Mouse (Mus musculus) heart, postnatal 14 days (tissue): Measurements from ENCODE around the gene Tchp. TPM values are rescaled to one million over a fixed set of nuclear protein-coding genes. Genes with fewer than 3 reads are reported as not detected.

Experiments used
- DNase-seq, 2 experiments: peaks; one replicate each; pipeline ENCODE4 v3.0.0; 2021 to 2022
- intact Hi-C: fragments of 180-260 bp; cut with DNase I; formaldehyde crosslinking; loops from one replicate; pipeline ENCODE4 v1.15.1; 2025
- long read RNA-seq, 2 experiments: library from polyadenylated mRNA; stranded (forward); transcript quantifications; one replicate each; pipeline ENCODE4 v2.0.0; 2021
- total RNA-seq, 2 experiments: library from RNA; stranded (reverse); gene quantifications; 2 replicates each; pipeline ENCODE4 v1.2.3; 2021

The Tchp gene
- 1 to 10 TPM; 4.7 to 5.3 TPM for total RNA-seq
- long read RNA-seq, experiment 1, transcript Tchp-201 (13 exons, 2,882 nt) = major isoform, 6 of 9 reads
- long read RNA-seq, experiment 1, partial matches to known transcripts = 0 of 9 reads
- long read RNA-seq, experiment 1, other reads (novel, unspliced or antisense) = 3 of 9 reads
- long read RNA-seq, experiment 2, partial matches to known transcripts = 0 of 6 reads
- long read RNA-seq, experiment 2, other reads (novel, unspliced or antisense) = 2 of 6 reads

DNA sequence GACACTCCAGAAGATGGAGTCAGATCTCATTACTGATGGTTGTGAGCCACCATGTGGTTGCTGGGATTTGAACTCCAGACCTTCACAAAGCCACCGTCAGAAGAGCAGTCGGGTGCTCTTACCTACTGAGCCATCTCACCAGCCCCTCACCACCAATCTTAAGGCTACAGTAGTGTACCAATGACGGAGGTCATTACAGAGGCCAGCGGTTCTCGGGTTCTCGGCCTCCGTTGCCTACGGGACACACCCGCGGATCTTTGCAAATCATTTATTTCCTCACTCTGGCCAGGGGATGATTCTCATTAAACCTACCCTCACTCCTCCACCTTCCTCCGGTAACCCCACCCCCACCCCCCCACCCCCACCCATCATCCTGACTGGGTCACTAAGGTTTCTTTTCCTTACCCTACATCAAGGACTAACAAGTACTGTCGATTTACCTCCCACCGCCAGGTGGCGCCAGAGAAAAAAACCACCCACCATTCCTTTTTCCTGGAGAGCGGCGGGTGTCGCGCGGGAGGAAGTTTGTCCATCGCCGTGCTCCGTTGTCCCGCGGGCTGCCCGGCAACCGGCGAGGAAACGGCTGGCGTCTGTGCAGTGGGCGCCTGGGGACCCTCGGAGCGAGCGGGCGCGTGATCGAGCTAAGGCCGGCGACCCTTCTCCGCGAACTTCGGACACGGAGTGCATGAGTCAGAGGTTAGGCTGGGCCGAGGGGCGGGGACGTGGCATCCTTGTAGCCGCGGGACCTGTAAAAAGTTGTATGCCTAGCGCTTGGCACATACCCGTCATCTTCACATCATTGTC lies at the start of gene Tchp:
Gene Tchp (plus strand): TSS at position 496 of the 804 bp plus-strand sequence.
- intact Hi-C loops = loop anchor here (2.0 to 5.0 kb wide), 3 partner anchors 65 to 195 kb away; no protein-coding TSS in a partner anchor
- DNase-seq = peak; percentile 97

DNA sequence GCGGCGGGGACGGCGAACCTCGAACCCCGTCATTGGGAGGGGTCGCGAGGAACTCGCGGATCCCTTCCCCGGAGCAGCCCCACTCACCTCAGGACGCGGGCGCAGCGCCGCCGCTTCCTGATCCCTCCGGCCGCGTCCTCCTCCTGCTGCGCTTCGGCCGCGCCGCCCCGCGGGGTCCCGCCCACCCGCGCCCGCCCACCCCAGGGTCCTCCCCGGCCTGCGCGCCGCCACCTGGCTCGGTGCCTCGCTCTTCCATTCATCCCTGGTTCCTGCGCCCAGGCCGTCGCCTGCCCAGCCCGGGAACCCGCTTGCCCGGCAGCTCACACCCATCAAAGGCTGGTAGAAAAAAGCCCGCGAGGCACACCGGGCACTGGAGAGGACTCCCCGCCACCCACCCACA lies 49.3 kb upstream of the Tchp start, which contains the start of gene Trpv4:
Gene Trpv4 (minus strand): TSS at position 167 of the 400 bp plus-strand sequence.
- DNase-seq = peak; percentile 52 to 58
- intact Hi-C loops = no loop called here

DNA sequence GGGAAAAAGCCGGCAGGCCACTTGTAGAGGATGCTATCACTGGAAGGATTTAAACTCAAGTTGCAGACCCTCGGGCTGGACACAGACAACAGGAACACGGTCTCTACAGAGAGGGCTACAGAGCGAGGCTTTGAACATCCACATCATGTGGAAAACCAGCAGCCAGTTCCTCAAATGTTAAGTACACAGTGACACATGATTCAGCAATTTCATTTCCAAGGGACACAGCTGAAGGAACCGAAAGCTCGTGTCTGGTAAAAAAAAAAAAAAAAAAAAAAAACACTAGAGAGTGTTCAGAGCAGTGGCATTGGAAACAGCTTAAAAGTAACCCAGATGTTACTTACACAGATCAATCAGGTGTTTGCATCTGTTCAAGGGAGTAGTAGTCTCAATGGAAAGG lies 46.5 kb upstream of the Tchp start:
- DNase-seq = no peak
- intact Hi-C loops = no loop called here

DNA sequence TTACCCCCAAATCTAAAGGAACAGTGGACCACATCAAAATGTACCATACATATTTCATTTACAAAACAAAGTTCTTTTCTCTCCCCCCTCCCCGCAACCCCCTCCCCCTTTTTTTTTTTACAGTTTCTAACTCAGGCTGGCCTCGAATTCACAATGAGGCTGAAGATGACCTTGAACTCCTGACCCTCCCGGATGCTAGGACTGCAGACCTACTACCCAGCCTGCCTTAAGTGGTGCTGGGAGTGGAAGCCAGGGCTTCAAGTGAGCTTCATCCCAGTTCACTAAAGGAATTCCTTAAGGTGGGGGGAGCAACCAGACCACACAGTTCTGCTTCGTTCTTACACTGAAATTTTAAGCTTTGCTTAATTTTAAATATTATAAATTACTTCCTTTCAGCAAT lies 43.4 kb upstream of the Tchp start:
- intact Hi-C loops = no loop called here
- DNase-seq = no peak

DNA sequence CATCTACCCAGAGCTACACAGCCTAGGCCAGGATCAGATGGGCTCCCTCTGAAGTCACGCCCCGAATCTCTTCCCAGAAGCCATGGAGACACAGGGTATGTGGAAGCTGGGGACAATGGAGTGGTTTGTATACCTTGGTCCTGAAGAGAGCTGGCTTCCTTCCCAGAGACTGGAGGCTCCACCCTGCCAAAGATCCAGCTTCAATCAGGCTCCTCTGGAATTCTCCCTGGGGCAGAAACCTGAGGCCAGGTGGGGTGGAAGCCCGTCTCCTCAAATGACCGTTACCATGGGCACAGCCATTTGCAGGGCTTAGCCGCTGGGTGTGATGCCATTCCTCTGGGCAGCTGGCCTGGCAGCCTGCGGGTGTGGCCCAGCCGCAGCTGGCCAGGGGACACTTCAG lies 42.8 kb upstream of the Tchp start:
- intact Hi-C loops = no loop called here
- no peak for DNase-seq

DNA sequence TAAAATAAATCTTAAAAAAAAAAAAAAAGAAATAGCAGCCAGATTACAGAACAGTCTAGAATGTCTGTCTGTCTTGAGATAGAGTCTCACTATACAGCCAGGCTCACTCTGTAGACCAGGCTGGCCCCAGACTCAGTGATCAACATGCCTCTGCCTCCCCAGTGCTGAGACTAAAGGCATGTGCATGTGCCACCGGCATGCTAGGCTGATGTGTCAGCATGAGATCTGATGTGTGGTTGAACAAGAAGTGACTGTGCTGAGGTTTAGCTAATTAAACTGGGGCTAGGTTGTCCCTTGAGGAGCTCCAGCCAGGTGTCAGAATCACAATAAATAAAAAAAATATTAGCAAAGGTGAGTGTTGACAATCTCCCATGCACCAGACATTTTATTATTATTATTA lies 40.9 kb upstream of the Tchp start:
- intact Hi-C loops = loop anchor here (1.0 kb wide), 1 partner anchor 27 kb away; no protein-coding TSS in a partner anchor
- DNase-seq = no peak

DNA sequence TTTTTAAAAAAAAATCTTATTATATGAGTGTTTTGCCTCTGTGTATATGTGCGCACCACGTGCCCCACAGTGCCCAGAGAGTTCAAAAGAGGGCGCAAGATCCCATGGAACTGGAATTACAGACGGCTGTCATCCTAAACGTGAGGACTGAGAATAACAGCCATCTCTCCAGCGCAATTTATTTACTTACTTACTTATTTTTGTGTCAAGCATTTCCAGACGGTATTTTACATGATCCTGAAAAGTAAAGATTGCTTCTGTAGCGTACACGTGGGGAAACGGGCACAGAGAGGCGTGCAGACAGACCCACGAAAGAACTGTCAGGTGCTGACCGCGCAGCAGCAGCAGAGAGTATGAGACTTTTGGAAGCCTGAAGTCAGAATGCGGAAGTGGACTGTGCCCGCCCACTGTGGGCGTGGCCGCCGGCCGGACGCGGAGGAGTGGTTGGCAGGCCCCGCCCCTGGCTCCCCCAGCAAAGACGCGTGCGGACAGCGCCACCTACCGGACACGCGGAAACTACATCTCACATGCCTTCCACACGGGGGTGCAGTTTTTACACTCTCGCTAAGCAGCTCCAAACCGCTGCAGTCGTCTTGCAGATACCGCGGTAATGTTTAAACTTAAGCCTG lies 40.2 kb upstream of the Tchp start:
- intact Hi-C loops = loop anchor here (1.0 kb wide), 1 partner anchor 28 kb away; no protein-coding TSS in a partner anchor
- peak; percentile 99 to 100 for DNase-seq

DNA sequence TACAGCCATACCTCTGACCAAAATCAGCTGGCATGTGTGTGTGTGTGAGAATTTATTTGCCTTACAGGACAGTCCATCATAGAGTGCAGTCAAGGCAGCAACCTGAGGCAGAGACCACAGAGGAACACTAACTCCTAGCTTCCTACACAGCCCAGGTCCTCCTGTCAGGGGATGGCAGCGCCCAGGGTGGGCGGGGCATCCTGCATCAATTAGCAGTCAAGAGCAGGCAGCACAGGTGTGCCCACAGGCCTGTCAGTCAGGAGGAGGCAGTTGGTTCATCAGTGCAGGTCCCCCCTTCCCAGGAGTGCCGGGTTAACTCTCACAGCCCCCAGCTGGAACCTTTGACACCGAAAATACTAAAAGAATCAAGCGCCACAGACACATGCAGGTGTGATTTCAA lies 38.5 kb upstream of the Tchp start:
- DNase-seq = no peak
- intact Hi-C loops = loop anchor here (2.0 kb wide), 1 partner anchor 22 kb away; the partner anchor contains the start of gene Gltp

DNA sequence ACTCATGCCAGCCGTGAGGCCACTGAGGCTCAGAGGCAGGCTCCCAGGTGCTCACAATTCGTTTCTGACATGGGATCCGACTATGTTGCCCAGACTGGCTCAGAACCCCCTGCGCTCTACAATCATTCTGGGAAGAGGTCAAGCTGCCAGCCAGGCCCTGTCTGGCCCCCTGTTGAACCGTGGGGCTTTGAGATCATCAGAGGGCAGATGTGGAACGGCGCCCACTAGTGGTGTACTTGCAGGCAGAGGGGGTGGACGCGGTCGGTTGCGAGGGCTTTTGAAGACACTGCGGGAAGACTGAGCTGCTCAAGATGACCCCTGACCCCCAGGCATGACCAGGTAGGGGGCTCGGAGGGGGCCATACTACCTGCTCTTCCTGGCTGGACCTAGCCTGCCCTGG lies 34.4 kb upstream of the Tchp start:
- intact Hi-C loops = no loop called here

DNA sequence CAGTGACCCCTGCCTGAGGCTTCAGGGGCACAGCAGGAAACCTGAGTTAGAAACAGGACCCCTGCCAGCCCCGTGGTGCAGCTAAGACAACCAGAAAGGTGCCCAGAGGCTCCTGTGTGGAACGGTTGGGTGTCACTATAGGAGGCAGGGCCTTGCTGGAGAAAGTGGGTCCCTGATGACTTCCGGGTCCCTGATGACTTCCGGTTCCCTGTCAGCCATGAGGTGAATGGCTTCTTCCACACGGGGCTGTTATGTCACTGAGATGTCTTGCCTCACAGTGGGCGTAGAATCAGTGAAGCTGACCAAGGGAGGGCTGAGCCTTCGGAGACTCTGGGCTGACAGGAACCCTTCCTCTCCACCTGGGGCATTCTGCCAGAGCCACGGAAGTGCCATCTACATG lies 33.0 kb upstream of the Tchp start:
- no peak for DNase-seq
- intact Hi-C loops = no loop called here

More for the DNA sequence above, 34.4 kb upstream of the Tchp start:
- no peak for DNase-seq

DNA sequence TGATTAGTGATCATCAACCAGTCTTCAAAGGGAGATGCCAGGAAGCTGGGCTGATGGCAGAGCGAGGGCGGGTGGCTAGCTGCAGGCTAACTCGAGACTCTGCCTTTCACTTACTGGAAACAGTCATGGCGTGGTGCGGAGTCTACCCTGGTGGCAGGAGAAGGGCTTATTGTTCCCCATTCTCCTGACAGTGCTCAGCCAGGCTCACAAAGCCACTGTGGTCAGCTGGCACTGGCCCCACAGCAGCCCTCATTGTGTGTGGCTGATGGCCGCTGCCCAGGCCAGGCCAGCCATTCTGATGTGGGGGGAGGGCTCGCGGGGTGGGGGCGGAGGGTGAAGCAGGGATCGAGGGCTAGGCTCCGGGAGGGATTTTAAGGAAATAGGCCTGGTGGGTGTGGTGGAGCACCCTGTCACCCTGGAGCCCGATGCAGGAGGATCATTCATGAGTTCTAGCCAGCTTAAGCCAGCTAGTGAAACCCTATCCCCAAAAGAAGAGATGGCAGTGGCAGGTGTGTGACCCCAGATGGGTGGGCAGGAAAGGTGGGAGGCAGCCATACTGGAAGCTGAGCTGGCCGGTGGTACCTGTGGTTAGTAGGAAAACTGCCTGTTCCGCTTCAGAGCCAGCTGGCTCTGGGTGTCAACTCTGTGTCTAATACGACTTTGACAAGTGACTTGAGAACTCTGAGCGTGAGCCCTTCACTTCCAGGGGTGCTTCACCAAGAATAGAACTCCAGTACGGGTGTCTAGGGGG lies 27.5 kb upstream of the Tchp start:
- DNase-seq = no peak
- intact Hi-C loops = no loop called here

DNA sequence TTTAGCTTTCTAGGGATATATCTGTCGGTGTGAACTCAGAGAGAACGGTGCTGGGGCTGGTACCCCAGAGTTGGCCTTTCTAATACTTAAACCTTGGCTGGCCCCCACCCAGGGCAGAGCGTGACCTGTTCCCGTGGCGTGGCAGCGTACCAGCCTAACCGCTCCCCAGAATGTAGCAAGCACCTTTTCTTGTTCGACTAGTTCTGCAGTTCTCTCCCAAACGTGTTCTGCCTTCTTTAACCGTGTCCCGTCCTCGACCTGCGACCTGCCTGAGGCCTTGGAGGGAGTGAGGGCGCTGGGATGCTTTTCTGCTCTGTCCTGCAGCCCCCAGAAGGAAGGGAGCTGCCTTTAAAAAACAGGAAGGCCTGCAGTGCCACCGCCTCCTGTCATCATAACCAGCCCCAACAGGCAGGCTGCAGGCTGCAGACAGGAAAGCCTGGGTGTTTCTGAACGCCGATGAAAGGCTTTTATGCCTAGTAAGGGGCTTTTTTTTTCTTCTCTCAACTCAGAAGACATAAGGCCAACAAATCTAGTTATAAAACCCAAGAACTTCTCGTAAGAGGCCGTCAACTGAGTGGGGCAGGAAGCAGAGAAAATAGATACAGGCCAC lies 26.8 kb upstream of the Tchp start:
- intact Hi-C loops = no loop called here
- no peak for DNase-seq

DNA sequence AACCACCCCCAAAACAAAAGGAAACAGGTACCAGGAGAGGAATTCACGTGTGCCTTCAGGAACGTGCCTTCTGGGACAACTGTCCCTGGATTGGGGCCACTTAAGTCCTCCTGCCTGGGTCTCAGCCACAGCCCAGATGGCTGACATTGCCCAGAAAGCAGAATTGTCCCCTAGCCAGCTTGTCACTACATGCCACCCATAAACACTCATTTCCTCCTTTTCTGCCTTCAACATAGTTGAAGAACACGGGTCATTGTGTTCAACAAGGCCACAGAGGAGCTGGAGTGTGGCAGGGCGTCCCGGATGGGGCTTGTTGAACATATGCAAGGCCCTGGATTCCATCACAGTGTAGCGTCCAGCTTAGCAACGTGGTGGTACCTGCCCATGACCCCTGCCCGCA lies 25.8 kb upstream of the Tchp start:
- DNase-seq = no peak
- intact Hi-C loops = no loop called here

DNA sequence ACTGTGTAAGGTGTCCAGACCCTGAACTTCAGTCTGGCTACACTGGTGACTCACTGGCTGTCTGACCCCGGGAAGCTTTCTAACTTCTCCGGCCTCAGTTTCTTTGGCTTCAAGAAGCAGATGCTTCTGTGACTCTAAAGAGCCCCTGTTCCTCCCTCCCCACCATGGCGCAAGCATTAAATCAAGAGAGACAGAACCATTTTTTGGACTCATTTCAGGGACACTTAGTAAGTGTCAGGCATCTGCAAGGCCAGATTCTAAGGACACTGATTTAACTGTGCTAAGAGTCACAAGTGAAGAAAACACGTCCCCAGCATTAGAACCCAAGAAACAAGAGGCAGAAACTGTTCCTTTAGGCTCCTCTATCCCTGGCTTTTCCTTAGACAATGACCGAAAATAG lies 21.6 kb upstream of the Tchp start:
- intact Hi-C loops = no loop called here

DNA sequence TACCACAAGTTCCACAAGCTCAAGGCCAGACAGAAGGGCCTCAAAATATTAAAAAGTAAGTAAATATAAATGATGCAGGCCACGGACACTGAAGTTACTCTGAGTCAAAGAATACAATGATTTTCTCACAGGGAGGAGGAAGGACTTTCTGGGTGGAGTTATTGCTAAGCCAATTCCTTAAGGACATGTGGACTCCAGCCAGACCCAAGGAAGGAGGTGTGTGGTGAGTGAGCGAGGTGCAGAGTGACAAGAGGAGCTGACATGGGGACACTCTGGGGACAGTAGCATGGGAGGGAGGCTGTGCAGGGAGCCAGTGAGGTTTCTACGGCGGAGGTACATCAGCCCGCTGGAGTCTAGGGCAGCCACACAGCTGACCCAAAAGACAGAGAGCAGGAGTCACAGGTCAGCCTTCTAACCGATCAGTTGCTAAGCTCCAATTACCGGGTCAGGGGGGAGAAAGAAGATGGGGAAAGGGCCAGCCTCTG lies 20.8 kb upstream of the Tchp start:
- DNase-seq = no peak
- intact Hi-C loops = no loop called here

More for the DNA sequence above, 21.6 kb upstream of the Tchp start:
- DNase-seq = no peak

DNA sequence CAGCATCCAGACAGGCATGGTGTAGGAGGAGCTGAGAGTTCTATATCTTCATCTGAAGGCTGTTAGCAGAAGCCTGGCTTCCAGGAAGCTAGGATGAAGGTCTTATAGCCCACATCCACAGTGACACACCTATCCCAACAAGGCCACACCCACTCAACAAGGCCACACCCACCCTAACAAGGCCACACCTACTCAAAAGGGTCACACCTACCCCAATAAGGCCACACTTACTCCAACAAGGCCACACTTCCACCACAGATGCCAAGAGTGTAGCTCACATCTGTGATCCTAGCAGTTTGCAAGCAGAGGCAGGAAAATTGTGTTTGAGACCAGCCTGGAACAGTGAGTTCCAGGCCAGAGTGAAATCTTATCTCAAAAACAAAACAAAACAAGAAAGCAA lies 19.7 kb upstream of the Tchp start:
- intact Hi-C loops = loop anchor here (1.0 kb wide), 1 partner anchor 49 kb away; no protein-coding TSS in a partner anchor
- DNase-seq = no peak

DNA sequence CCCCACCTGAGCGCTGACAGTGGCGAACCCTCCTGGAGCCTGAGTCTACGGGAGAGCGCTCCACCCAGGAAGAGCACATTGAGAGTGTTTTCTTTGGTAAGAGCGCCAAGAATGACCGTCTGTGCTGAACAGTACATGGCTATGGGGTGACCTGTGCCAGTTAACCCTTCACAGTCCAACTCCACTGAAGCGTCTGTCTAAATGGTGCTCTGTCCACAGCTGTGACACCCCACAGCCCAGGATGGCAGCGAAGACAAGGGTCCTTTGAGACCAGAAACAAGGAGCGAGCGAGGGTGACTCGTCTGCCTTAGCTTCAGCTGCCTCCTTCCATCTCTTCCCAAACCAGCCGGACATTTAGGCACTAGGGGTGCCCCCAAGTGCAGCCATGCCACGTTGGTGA lies 18.9 kb upstream of the Tchp start:
- no peak for DNase-seq
- intact Hi-C loops = loop anchor here (1.0 kb wide), 1 partner anchor 49 kb away; no protein-coding TSS in a partner anchor

DNA sequence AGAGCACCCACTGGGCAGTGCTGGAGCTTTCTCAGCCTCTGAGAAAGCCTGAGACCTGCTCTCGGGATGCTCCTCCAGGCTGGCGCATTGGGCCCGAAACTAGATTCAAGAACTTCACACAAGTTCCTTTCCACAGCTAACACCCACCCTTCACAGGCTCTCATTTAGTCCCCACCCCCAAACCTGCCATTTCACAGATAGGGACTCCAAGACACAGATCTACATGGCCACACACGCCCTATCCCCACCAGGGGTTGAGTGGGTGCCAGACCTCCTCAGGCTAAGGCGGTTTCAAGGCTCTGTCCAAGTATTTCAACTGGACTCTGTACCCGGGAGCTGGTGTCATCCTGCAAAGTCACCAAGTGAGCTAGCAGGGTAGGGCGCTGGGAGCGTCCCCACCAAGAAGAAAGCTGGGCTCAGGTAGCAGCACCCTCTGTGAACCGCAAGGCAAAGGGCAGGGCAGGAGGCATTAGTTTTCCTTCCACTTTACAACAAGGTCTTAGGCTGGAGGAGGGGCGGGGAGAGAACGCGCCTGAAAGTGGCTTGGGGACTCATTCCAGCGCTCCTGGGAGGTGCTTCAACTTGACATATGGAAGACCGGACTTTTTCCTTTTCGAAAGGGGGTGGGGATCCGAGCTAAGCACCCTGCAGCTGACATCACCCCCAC lies 17.7 kb upstream of the Tchp start:
- intact Hi-C loops = loop anchor here (2.0 kb wide), 1 partner anchor 21 kb away; no protein-coding TSS in a partner anchor
- DNase-seq = peak in 1 of 2 experiments; percentile 17
